Mouse (Mus musculus) stomach, postnatal 0 days (tissue): ENCODE measurements around the gene Pitpna.
A peak's percentile ranks its signal among the peaks of the same experiment; 100 is the strongest.

Source experiments
- CTCF ChIP-seq: IDR thresholded peaks from 2 replicates; pipeline ENCODE4 v1.5.1; 2016; ENCODE audit warnings: antibody characterized with exemption, low read depth, mild to moderate bottlenecking, moderate library complexity
- EP300 ChIP-seq: optimal IDR thresholded peaks from 2 replicates; pipeline ENCODE3; 2016; ENCODE audit warnings: antibody characterized with exemption

GRCm38 (mm10) chr11:75587493-75588284 lies at the start of gene Pitpna:
- peak; percentile 42 for TF ChIP-seq CTCF
- no peak for TF ChIP-seq EP300
